Mouse (Mus musculus) WW6 (cell line): ENCODE measurements around the gene Doc2g.

Source experiments
- DNase-seq: peaks from one replicate; pipeline ENCODE4 v3.0.0-alpha.2; 2013; ENCODE audit warnings: low read depth, low spot score

Gene Doc2g

DNA sequence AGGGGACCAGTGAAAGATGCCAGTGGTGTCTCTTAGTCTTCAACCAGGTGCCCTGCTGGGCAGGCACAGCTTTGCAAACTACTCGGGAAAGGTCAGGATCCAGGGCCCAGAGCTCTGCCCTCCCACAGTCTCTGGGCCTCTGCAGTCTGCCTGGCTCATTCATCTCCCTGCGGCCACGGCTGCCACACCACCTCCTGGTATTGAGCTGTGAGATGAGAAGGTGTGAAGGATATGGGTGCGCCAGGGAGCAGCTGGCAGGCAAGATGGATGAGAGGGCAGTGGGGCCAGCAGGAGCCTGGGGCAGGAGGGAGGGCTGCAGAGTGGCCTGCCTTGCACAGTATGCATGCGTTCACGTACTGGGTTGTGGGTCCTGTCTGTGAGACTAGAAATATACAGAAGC, 12.3 kb upstream of the Doc2g start:
- DNase-seq: no peak

DNA sequence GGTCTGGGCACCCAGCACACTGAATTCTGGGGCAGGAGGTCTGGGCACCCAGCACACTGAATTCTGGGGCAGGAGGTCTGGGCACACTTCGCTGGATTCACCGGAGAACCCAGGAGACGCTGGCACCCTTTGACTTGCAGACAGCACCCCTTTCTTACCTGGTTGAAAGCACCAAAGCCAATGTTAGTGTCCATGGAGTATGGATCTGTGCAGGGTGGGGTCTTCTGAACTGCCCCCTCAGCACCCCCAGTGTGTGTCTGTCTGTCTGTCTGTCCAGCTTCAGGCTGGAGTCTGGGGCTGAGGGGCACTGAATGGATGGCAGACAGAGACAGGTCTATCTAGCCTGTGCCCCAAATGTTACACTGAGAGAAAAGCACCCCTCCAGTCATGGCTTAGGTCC, 11.6 kb upstream of the Doc2g start:
- no peak for DNase-seq

DNA sequence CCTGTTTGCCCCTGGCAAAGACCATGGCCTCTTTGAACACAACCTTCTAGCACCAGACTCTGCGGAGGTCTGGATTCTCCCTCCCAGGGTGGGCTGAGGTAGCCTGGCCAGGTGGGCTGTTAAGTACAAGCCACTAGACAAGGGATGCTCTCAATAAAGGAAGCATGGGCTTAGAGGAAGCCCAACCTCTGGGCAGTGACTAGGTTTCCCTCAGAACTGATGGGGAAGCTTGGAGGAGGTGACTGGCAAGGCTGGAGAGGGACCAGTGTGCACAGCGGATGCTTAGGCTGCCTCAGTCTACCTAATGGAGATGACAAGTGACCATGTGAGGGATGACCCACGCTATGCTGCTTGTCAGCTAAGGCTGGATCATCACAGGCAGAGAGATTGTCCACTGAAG, 11.1 kb upstream of the Doc2g start:
- no peak for DNase-seq

DNA sequence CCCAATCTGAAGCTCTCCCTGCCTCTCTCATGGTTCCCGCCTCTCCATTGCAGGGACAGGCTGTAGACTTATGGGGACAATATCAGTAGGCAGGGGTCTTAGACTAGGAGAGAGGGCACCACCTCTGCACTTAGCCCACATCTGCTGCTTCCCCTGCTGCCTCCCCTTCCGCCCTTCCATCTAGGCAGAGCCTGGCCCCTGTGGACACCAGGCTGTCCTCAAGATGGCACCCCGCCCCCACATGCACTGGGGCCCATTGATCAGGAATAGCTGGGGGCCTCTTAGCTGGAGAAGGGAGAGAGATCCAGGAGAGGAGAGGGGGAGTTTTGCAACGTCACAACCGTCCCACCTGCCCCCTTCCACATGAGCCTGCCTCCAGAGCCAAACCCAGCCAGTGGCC, 10.7 kb upstream of the Doc2g start, which contains the start of gene Tbx10:
TSS of gene Tbx10 (plus strand) at position 337 of the 400 bp plus-strand sequence.
- DNase-seq: no peak

DNA sequence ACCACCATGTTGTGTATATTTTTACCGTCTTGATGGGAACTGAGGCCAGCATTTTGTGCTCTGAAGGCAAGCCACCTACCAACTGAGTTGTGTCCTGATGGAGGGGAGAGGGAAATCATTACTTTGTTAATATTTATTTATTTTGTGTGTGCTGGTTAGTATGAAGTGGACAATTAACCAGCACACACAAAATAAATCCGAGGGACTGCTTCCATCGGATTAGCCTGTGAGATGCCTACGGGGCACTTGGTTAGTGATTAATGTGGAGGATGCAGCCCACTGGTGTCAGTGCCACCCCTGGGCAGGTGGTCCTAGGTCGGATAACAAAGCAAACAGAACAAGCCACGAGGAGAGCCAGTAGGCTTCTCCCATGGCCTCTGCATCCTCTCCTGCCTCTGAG, 8.2 kb upstream of the Doc2g start:
- no peak for DNase-seq

DNA sequence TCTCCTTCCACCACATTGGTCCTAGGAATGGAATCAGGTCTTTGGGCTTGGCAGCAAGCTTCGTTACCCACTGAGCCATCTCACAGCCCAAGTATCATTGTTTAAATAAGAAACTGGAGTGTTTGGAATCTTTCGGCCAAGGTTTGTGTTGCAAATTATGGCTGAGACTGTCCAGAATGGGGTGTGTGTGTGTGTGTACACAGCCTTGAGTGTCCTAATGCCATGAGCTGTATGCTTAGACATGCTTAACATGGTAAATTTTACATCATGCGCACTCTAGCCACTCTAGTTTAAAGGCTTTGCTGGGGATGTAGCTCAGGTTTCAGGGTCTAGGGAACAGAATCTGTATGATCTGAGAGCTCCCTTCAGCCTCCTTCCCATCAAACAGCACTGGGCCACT, 7.6 kb upstream of the Doc2g start:
- no peak for DNase-seq

DNA sequence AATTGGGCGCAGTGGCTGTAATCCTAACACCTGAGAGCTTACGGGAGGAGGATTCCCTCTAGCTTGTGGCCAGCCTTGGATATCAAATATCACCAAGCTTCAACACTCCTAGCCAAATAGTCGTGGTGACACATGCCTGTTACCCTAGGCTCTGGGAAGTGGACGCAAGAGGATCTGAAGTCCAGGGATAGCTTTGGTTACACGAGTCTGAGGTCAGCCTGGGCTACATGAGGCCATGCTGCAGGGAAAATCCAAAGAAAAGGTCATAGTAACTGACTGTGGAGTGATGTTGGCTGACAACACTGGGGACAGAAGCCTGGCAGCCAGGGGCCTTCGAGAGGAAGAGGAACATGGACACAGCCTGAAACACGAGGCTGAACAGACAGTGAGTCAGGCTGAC, 7.0 kb upstream of the Doc2g start:
- no peak for DNase-seq

DNA sequence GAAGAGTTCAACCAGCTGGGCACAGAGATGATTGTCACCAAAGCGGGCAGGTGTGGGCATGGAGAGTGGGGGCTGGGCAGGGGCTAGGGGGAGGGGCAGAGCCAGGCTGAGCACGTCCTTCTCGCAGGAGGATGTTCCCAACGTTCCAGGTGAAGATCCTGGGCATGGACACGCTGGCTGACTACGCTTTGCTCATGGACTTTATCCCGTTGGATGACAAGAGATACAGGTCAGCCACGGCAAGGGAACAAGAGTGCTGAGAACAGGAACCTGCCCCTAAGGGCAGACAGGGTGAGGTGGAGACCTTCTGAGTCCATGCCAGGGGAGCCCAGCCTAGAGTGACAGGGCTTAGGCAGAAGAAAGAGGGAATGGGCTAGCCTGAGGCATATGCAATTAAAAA, 6.4 kb upstream of the Doc2g start:
- no peak for DNase-seq

DNA sequence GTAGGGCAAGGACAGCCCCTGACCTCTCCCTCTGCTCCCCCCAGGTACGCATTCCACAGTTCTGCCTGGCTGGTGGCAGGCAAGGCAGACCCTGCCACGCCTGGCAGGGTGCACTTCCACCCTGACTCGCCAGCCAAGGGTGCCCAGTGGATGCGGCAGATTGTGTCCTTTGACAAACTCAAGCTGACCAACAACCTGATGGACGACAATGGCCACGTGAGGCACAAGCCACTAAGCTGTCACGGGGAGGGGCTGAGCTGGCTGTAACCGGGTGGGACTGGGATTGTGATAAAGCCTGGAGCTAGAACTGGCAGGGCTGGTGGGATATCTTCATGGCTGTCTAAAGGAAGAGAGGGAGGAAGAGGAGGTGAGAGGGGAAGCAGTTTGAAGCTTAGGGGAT, 5.9 kb upstream of the Doc2g start:
- DNase-seq: no peak

DNA sequence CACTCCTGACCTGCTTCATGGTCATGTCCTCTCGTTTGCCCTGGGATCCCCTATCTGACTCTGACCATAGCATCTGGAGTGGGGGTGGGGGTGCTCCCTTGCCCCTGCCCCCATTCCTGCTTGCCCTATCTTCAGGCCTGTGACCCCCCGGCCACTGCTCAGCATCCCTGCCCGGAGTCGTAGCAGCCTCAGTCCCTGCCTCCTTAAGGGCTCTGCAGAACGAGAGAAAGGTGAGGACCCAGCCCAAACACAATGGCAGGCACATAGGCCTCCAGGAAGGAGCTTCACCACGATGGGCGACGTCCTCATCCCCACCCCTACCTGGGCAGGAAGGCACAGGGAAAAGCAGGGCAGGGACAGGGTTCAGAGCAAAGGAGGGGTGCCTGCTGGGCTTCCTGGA, 4.8 kb upstream of the Doc2g start:
- DNase-seq: no peak

DNA sequence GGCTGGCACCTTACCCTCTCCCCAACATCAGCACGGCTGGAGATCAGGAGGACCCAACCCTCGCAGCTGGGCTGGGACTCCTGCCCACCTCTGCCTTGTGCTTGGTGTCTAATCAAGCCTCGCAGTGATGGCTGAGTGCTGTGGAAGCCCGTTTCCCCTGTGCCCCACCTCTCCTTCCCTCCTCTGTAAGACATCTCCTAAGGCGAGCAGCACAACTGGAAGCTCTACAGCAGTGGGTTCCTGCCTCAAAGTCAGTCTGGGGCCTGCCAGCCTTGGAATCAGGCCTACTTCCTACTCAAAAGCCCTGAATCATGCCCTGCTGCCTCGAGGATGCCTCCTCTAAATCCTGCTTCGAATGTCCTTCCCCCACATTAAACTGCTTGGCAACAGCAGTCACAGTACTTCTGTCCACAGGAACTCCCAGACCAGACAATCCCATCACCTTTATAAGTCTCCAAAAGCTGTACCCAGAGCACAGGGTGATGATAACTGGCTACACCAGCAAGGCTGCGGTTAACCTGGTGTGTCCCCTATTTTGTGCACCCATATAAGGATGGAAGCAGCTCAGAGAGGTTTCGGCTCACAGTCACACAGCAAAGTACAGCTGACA, 3.9 kb upstream of the Doc2g start:
- DNase-seq: no peak

DNA sequence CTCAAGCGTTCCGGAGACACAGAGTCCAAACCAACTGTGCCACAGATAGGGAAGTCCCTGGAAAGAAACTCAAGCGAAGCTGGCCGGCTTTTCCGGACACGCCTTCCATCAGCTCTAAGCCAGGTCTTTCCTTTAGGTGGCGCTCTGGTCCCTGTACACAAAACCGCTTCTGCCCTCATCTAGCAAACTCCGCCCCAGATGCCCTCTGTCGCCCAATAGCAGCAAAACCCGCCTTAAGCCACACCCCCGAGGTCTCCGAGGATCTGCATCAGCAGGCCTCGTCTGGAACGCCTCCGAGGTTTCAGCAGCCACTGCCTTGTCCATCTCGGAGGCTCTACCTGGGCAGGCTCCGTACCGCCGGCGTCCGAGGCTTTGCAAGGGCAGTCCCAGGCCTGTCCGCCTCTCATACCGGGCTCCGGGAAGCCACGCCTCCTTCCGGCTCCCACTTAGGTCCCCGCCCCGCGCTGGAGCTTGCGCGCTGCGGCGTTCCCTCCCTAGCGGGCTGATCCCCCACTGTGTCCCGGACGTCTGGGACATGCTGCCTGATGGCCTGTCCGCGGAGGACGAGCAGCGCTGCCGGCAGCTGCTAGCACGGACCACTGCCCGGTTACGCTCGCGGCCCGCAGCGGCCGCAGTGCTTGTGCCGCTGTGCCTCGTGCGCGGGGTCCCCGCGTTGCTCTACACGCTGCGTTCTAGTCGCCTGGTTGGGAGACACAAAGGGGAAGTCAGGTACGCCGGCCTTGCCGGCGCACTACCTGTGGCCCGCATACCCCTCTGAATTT, 2.8 kb upstream of the Doc2g start, which contains the start of the genes Nudt8 and Gm49405:
TSS of gene Nudt8 (plus strand) at position 462 of the 782 bp plus-strand sequence.
TSS of gene Gm49405 (plus strand) at position 508 of the 782 bp plus-strand sequence.
- DNase-seq: peak; percentile 90

DNA sequence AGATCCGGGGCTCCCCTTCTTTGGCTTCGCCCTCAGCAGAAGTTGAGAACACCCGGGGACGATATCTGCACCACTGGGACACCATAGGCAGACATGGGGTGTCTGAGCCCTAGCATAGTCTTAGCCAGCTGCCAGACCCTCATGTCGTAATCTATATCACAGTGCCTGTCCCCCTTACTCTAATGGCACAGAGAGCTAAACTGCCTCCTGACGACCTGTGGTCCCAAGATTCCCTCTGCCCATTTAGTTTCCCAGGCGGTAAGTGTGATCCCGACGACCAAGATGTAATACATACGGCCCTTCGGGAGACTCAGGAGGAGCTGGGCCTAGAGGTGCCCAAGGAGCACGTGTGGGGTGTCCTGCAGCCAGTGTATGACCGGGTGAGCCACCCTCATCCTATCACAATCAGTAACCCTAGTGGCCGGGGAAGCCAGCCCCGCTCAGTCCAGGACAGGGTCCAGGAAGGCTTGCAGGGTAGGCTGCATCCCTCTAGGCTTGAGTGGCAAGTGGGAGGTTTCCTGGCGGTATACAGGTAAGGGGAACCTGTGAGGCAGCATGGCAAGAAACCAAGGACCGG, 2.1 kb upstream of the Doc2g start:
- no peak for DNase-seq

DNA sequence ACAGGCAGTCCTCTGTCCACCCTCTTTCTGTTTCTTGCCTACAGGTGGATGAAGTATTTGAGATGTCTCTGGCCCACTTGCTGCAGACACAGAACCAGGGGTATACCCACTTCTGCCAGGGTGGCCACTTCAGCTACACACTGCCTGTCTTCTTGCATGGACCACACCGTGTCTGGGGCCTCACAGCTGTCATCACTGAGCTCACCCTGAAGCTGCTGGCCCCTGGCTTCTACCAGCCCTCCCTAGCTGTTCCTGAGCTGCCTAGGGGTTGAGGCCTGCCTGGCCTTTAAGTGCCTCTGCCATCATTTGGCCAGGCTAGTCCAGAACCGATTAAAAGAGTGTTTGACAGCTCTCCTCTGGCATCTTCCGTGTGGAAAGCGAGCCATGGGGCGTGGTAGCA, 1.4 kb upstream of the Doc2g start:
- no peak for DNase-seq

DNA sequence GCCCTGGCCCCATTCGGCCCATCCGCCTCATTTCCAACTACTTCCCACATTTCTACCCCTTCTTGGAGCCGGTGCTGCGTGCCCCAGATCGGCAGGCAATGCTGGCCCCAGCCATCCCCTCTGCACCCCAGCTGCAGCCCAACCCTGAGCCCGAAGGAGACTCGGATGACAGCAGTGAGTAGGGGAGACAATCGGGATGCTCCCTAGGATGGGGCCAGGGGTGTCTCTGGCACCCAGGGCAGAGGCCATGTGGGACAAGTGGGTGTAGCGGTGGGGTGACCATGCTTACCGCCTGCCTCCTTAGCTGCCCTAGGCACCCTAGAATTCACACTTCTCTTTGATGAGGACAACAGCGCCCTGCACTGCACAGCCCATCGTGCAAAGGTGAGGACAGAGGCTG, 528 bp downstream of the Doc2g start:
- no peak for DNase-seq

DNA sequence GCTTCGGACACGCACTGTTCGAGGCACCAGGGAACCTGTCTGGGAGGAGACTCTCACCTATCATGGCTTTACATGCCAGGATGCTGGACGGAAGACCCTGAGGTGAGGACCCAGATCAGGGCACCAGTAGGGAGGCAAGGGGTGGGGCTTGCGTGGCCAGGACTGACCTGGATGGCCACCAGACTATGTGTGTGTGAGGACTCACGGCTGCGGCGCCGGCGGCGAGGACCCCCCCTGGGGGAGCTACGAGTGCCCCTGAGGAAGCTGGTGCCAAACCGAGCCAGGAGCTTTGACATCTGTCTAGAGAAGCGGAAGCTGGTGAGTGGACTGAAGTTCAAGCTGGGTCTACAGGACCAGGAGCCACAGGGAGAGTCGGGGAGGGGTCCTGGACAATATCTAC, 1.2 kb downstream of the Doc2g start:
- DNase-seq: no peak

DNA sequence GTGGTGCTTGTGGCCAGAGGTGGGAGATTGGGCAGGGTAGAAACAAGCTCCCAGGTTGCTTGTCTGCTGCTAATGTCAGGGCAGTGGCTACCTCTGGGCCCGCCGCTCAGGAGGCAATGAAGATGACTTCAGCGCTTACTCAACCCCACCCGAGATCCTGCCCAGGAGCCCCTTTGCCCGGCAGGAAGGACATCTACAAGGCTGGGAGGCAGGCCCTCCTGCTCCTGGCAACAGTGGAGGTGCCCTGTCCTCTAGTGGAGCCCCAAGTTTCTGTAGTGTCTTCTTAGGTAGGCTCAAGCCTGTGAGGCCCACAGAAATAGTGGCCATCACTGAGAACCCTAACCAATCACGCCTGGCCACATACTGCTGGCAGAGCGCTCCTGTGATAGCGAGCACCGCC, 2.0 kb downstream of the Doc2g start:
- no peak for DNase-seq

DNA sequence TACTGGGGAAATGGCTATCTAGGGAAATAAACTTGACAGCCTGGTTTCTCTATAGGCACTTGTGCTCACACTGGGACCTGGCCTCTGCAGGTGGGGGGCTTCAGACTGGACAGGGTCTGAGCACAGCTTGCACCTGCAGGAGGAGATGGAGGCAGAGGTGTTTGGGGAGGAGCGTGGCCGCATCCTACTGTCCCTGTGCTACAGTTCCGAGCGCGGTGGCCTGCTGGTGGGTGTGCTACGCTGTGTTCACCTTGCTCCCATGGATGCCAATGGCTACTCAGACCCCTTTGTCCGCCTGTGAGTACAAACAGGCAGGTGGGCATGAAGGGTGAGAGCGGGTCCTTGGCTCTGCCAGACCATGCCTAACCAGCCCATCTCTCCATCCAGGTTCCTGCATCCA, 2.9 kb downstream of the Doc2g start:
- no peak for DNase-seq

DNA sequence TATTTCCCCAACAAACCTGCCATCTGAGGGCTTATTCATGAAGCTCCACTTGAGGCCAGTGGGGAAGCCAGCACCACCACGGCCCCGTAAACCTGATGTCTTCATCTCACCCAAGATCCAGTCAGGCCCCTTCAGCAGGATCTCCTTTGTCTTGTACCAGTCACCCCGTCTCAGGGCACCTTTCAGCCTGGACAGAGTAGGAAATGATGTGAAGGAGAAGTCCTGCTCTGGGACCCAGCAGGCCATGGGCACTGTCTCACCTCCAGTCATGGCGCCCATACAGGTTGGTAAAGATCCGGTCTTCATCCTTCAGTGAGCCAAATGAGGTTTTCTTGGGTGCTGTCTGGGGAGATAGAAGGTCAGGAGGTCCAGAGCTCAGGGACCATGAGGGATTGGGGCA, 8.0 kb downstream of the Doc2g start:
- DNase-seq: no peak

DNA sequence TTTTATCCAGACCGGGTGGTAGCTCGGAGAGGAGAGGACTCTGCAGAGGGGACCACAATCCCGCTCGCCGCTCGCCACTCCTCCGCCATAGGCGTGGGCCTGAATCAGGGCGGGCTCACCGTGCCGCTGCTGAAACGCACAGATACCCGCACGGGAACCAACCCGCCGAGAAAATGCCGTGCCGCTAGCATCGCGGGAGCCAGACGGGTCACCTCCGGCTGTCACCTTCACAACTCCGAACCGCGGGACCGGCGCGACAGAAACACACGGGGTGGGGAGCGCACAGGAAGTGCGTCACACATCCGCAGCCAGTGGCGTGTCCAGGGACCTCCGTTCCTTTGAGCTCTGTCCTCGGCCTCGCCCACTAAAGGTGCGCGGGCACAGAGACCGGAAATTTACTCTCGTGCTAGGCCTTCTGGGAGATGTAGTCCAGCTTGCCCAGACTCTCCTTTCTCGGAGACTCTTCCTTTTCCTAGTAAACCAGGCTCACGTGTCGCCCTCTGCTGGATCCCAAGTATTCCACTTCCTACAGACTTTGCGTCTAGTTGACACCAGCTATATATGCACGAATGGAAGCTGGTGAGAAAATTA, 9.4 kb downstream of the Doc2g start, which contains the start of gene Ndufv1:
TSS of gene Ndufv1 (minus strand) at position 375 of the 591 bp plus-strand sequence.
- DNase-seq: peak; percentile 97

DNA sequence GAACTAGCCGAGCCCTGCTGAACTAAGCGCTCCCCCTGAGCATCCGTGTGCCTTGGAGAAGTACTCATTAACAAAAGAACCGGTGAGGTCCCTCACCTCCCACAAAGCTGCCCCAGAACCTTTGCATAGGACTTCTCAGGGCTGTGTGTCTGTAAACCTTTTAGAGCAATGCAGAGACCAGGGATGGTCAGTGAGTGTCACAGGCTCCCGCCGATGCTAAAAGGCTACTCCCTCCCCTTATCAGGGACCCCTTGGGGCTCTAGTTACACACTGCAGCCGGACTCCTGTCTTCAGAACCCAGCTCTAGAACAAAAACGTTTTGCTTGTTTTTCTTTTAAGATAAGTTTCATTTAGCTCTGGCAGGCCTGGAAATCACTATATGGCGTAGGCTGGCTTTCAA, 10.0 kb downstream of the Doc2g start:
- DNase-seq: no peak

DNA sequence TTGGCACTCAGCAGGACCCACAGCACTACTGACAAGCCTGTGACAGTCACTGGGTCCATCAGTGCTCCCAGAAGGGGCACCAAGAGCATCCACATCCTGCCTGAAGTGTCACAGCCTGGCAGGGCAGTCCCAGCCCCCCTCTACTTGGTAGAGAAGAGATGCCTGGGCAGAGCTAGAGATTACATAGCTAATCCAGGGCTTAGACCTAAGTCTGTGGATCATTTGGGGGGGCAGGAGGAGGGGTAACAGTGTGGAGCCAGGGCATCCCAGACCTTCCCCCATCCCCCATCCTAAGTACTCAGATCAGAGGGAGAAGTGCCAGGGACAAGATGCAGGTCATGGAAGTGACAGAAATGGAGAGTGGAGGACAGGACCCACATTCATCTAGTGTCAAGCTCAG, 11.7 kb downstream of the Doc2g start:
- no peak for DNase-seq

DNA sequence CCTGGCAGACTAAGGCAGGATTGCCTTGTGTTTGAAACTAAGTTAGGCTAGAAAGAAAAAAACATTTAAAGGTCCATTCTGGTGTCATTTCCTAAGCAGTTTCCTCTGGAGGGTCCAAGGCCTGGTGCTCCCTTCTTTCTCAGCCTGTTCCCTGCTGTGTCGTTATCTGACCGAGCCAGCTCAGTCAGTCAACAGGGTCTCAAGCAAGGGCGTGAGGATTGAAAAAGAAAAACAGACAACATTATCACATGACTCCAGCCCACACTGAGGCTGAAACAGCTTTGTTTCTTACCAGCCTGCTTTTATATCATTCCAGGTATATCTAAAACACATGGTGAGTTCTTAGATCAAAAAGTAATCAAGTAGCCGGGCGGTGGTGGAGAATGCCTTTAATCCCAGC, 12.5 kb downstream of the Doc2g start:
- DNase-seq: no peak
